Mouse (Mus musculus) ES-Bruce4 (cell line): ENCODE data around the gene Fbxo10.

Experiments used
- CTCF ChIP-seq: IDR thresholded peaks from one replicate; pipeline ENCODE4 v1.8.1; 2011; ENCODE audit warnings: low read depth, low read length
- EP300 ChIP-seq: IDR thresholded peaks from 2 replicates; pipeline ENCODE4 v1.6.1; 2011; ENCODE audit warnings: low read depth, low read length; ENCODE audit not compliant: insufficient read depth

DNA sequence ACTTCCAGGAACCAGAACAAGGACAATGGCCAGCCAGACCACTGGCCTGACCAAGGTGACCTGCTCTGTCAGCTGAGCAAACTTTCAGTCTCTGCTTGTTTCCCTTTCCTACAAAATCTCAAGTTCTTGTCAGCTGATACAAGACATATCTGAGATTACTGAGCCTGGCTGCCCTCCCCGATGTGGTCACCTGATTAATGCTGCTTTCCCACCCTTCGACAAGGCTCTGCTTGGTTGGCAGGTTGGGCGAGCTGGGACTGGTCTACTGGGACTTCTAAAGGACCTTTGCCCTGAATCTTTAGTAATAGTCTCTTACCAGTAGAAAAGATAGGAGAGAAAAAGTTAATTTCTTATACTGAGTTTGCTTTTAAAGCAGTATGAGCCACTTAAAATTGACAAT, 79.0 kb downstream of the Fbxo10 start:
- no peak for TF ChIP-seq CTCF
- TF ChIP-seq EP300, result no peak
